Mouse (Mus musculus) right cerebral cortex, adult 18-20 months (tissue): ENCODE data around the gene Gpatch8.

Experiments used
- DNase-seq: peaks from one replicate; pipeline ENCODE4 v3.0.0; 2022; ENCODE audit warnings: mixed read lengths

Gpatch8 gene

GRCm38 (mm10) chr11:102446581-102447461 lies 109.4 kb downstream of the Gpatch8 start:
- DNase-seq, result no peak

GRCm38 (mm10) chr11:102445891-102446361 lies 110.3 kb downstream of the Gpatch8 start:
- peak; percentile 34 for DNase-seq

GRCm38 (mm10) chr11:102445264-102445890 lies 110.8 kb downstream of the Gpatch8 start:
- DNase-seq, result peak; percentile 54

- DNase-seq, result no peak
Observed at GRCm38 (mm10) chr11:102444781-102445180, 111.4 kb downstream of the Gpatch8 start.

- DNase-seq, result no peak
Observed at GRCm38 (mm10) chr11:102444321-102444720, 111.9 kb downstream of the Gpatch8 start.

- no peak for DNase-seq
Observed at GRCm38 (mm10) chr11:102443740-102444139, 112.5 kb downstream of the Gpatch8 start.

GRCm38 (mm10) chr11:102442089-102442488 lies 114.1 kb downstream of the Gpatch8 start:
- DNase-seq, result no peak

GRCm38 (mm10) chr11:102441434-102441833 lies 114.8 kb downstream of the Gpatch8 start:
- no peak for DNase-seq

- DNase-seq, result no peak
Observed at GRCm38 (mm10) chr11:102440255-102440654, 115.9 kb downstream of the Gpatch8 start.

- DNase-seq, result no peak
Observed at GRCm38 (mm10) chr11:102439093-102440082, 116.8 kb downstream of the Gpatch8 start.

- no peak for DNase-seq
Observed at GRCm38 (mm10) chr11:102438212-102439092, 117.7 kb downstream of the Gpatch8 start.

- DNase-seq, result peak; percentile 79
Observed at GRCm38 (mm10) chr11:102437120-102438061, 118.8 kb downstream of the Gpatch8 start.

- no peak for DNase-seq
Observed at GRCm38 (mm10) chr11:102436471-102436790, 119.8 kb downstream of the Gpatch8 start.

GRCm38 (mm10) chr11:102435754-102436470 lies 120.3 kb downstream of the Gpatch8 start:
- DNase-seq, result peak; percentile 21

GRCm38 (mm10) chr11:102434816-102435705 lies 121.1 kb downstream of the Gpatch8 start:
- peak; percentile 9 for DNase-seq

- DNase-seq, result peak; percentile 89
Observed at GRCm38 (mm10) chr11:102434406-102434805, 121.8 kb downstream of the Gpatch8 start.

- DNase-seq, result no peak
Observed at GRCm38 (mm10) chr11:102433866-102434265, 122.3 kb downstream of the Gpatch8 start.

- no peak for DNase-seq
Observed at GRCm38 (mm10) chr11:102432896-102433295, 123.3 kb downstream of the Gpatch8 start.
